Mouse (Mus musculus): ENCODE data around the gene Arhgdig. TPM values are rescaled to one million over a fixed set of nuclear protein-coding genes. Genes with fewer than 3 reads are reported as not detected.
"Not testable (repeated sequence)": the region's sequence is repeated elsewhere in the genome, so short reads cannot be mapped to it uniquely, and the experiment has no call there.

The Arhgdig gene
- polyA plus RNA-seq, 1 experiment from 2014 or later, result 6.9 TPM

DNA sequence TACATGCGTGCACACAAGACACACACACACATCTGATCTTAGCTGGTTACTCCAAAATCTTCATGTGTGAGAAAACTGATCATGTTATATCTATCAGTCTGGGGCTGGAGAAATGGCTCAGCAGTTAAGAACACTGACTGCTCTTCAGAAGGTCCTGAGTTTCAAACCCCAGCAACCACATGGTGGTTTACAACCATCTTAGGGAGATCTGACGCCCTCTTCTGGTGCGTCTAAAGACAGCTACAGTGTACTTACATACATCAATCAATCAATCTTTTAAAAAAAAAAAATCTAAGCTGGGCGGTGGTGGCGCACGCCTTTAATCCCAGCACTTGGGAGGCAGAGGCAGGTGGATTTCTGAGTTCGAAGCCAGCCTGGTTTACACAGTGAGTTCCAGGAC, 16.1 kb downstream of the Arhgdig start:
- not testable (repeated sequence) for ATAC-seq (ENCODE audit: insufficient number of reproducible peaks, insufficient read depth, low FRiP score, low read depth); H3K9me3 ChIP-seq (ENCODE audit: control insufficient read depth, low read length); H3K27me3 ChIP-seq (ENCODE audit: control insufficient read depth, insufficient read depth, low read length); H3K9ac ChIP-seq (ENCODE audit: low read length); H3K4me2 ChIP-seq (ENCODE audit: low read length); H3K4me3 ChIP-seq (ENCODE audit: control insufficient read depth in 1 of 2, insufficient read depth in 1 of 2, low read depth in 1 of 2, low read length in 2 of 2); H3K4me1 ChIP-seq (ENCODE audit: control insufficient read depth in 2 of 2, insufficient read depth in 2 of 2, low read length in 2 of 2); H3K27ac ChIP-seq (replicated peaks in 1 of 2; ENCODE audit: control insufficient read depth in 1 of 2, insufficient read depth in 1 of 2, low read depth in 2 of 2, low read length in 2 of 2)
- peaks cover 100% of the 10 kb centered on the region for H3K36me3 ChIP-seq (ENCODE audit: control insufficient read depth, insufficient read depth, low read length)
- WGBS, result 90% methylated on average over 7 of the region's 7 CpGs

- no peaks in the 10 kb centered on the region for H3K4me1 ChIP-seq (ENCODE audit: control insufficient read depth in 2 of 2, insufficient read depth in 2 of 2, low read length in 2 of 2)
- no peak overlapping the region for H3K9ac ChIP-seq (ENCODE audit: low read length)
- ATAC-seq (ENCODE audit: insufficient number of reproducible peaks, insufficient read depth, low FRiP score, low read depth), result no peak
- no peak overlapping the region for H3K4me2 ChIP-seq (ENCODE audit: low read length)
- peaks cover 99% of the 10 kb centered on the region for H3K36me3 ChIP-seq (ENCODE audit: control insufficient read depth, insufficient read depth, low read length)
- H3K4me3 ChIP-seq (ENCODE audit: control insufficient read depth in 1 of 2, insufficient read depth in 1 of 2, low read depth in 1 of 2, low read length in 2 of 2), result no peak overlapping the region
- no peaks in the 10 kb centered on the region for H3K9me3 ChIP-seq (ENCODE audit: control insufficient read depth, low read length)
- WGBS, result 90% methylated on average over 11 of the region's 11 CpGs
- H3K27ac ChIP-seq (replicated peaks in 1 of 2; ENCODE audit: control insufficient read depth in 1 of 2, insufficient read depth in 1 of 2, low read depth in 2 of 2, low read length in 2 of 2), result no peak overlapping the region
- H3K27me3 ChIP-seq (ENCODE audit: control insufficient read depth, insufficient read depth, low read length), result no peaks in the 10 kb centered on the region
Observed at GRCm38 (mm10) chr17:26188091-26188805, 19.3 kb downstream of the Arhgdig start.

DNA sequence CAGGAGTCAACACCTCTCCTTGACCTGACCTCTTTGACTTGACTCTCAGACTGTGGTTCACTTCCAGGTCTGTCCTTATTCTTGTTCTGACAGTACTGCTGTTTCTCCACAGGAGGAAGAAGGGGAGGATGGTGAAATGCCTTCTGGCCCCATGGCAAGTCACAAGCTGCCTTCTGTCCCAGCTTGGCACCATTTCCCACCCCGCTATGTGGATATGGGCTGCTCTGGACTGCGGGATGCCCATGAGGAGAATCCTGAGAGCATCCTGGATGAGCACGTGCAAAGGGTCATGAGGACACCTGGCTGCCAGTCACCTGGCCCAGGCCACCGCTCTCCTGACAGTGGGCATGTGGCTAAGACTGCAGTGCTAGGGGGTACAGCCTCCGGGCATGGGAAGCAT, 20.0 kb downstream of the Arhgdig start:
- no peak overlapping the region for H3K27ac ChIP-seq (replicated peaks in 1 of 2; ENCODE audit: control insufficient read depth in 1 of 2, insufficient read depth in 1 of 2, low read depth in 2 of 2, low read length in 2 of 2)
- H3K36me3 ChIP-seq (ENCODE audit: control insufficient read depth, insufficient read depth, low read length), result peaks cover 98% of the 10 kb centered on the region
- H3K9ac ChIP-seq (ENCODE audit: low read length), result no peak overlapping the region
- no peak for ATAC-seq (ENCODE audit: insufficient number of reproducible peaks, insufficient read depth, low FRiP score, low read depth)
- H3K27me3 ChIP-seq (ENCODE audit: control insufficient read depth, insufficient read depth, low read length), result no peaks in the 10 kb centered on the region
- 98% methylated on average over 5 of the region's 5 CpGs for WGBS
- no peak overlapping the region for H3K4me3 ChIP-seq (ENCODE audit: control insufficient read depth in 1 of 2, insufficient read depth in 1 of 2, low read depth in 1 of 2, low read length in 2 of 2)
- no peaks in the 10 kb centered on the region for H3K4me1 ChIP-seq (ENCODE audit: control insufficient read depth in 2 of 2, insufficient read depth in 2 of 2, low read length in 2 of 2)
- no peak overlapping the region for H3K4me2 ChIP-seq (ENCODE audit: low read length)
- no peaks in the 10 kb centered on the region for H3K9me3 ChIP-seq (ENCODE audit: control insufficient read depth, low read length)

DNA sequence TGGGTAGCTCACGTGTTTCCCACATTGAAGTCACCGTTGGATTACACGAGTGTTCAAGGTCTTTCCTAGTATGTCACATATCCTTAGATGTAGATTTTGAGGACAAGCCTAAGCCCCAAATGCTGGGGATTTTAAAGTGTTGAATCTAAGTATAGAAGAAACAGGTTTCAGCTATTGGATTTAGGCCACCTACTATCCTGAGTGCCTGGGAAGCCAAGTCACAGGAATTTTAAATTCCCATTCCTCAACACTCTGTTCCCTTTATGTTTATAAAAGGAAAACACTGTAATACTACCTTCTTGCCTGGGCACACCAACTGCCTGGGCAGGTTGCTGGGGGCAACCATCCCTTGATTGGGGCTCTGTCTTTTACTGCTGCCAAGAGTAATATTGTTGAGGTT, 26.4 kb downstream of the Arhgdig start:
- WGBS, result 93% methylated on average over 3 of the region's 3 CpGs
- Histone ChIP-seq H3K4me2 (ENCODE audit: low read length) (no peak overlapping the region), H3K9ac (ENCODE audit: low read length) (no peak overlapping the region), H3K4me1 (ENCODE audit: control insufficient read depth in 2 of 2, insufficient read depth in 2 of 2, low read length in 2 of 2) (no peaks in the 10 kb centered on the region), H3K27ac (replicated peaks in 1 of 2; ENCODE audit: control insufficient read depth in 1 of 2, insufficient read depth in 1 of 2, low read depth in 2 of 2, low read length in 2 of 2) (no peak overlapping the region), H3K9me3 (ENCODE audit: control insufficient read depth, low read length) (no peaks in the 10 kb centered on the region), H3K4me3 (ENCODE audit: control insufficient read depth in 1 of 2, insufficient read depth in 1 of 2, low read depth in 1 of 2, low read length in 2 of 2) (no peak overlapping the region), H3K27me3 (ENCODE audit: control insufficient read depth, insufficient read depth, low read length) (no peaks in the 10 kb centered on the region), H3K36me3 (ENCODE audit: control insufficient read depth, insufficient read depth, low read length) (peaks cover 60% of the 10 kb centered on the region)
- no peak for ATAC-seq (ENCODE audit: insufficient number of reproducible peaks, insufficient read depth, low FRiP score, low read depth)

DNA sequence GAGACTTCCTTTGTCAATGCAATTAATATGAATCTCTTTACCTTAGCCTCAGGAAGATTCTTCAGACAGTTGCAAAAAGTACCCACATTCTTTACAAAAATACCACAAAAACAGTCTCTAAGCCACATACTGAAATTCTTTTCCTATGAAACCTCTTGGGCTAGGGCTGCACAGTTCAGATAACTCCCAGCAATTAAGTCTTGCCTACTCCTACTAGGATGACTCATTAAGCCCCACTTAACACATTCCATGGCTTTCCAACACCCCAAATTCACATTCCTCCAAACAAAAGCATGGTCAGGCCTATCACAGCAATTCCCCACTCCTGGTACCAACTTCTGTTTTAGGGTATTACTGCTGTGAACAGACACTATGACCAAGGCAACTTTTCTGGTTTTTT, 29.0 kb downstream of the Arhgdig start:
- Histone ChIP-seq H3K4me3 (ENCODE audit: control insufficient read depth in 1 of 2, insufficient read depth in 1 of 2, low read depth in 1 of 2, low read length in 2 of 2) (no peak overlapping the region), H3K4me1 (ENCODE audit: control insufficient read depth in 2 of 2, insufficient read depth in 2 of 2, low read length in 2 of 2) (no peaks in the 10 kb centered on the region), H3K9ac (ENCODE audit: low read length) (no peak overlapping the region), H3K27me3 (ENCODE audit: control insufficient read depth, insufficient read depth, low read length) (no peaks in the 10 kb centered on the region), H3K36me3 (ENCODE audit: control insufficient read depth, insufficient read depth, low read length) (peaks cover 56% of the 10 kb centered on the region), H3K4me2 (ENCODE audit: low read length) (no peak overlapping the region), H3K27ac (replicated peaks in 1 of 2; ENCODE audit: control insufficient read depth in 1 of 2, insufficient read depth in 1 of 2, low read depth in 2 of 2, low read length in 2 of 2) (no peak overlapping the region), H3K9me3 (ENCODE audit: control insufficient read depth, low read length) (no peaks in the 10 kb centered on the region)
- ATAC-seq (ENCODE audit: insufficient number of reproducible peaks, insufficient read depth, low FRiP score, low read depth), result no peak

- not testable (repeated sequence) for H3K4me1 ChIP-seq (ENCODE audit: control insufficient read depth in 2 of 2, insufficient read depth in 2 of 2, low read length in 2 of 2); H3K9ac ChIP-seq (ENCODE audit: low read length); ATAC-seq (ENCODE audit: insufficient number of reproducible peaks, insufficient read depth, low FRiP score, low read depth); H3K4me3 ChIP-seq (ENCODE audit: control insufficient read depth in 1 of 2, insufficient read depth in 1 of 2, low read depth in 1 of 2, low read length in 2 of 2); H3K27ac ChIP-seq (replicated peaks in 1 of 2; ENCODE audit: control insufficient read depth in 1 of 2, insufficient read depth in 1 of 2, low read depth in 2 of 2, low read length in 2 of 2); H3K27me3 ChIP-seq (ENCODE audit: control insufficient read depth, insufficient read depth, low read length); H3K9me3 ChIP-seq (ENCODE audit: control insufficient read depth, low read length); H3K4me2 ChIP-seq (ENCODE audit: low read length)
- peaks cover 43% of the 10 kb centered on the region for H3K36me3 ChIP-seq (ENCODE audit: control insufficient read depth, insufficient read depth, low read length)
- WGBS, result 83% methylated on average over 2 of the region's 2 CpGs
Observed at GRCm38 (mm10) chr17:26175248-26175647, 32.3 kb downstream of the Arhgdig start.

- no peaks in the 10 kb centered on the region for H3K27me3 ChIP-seq (ENCODE audit: control insufficient read depth, insufficient read depth, low read length)
- no peaks in the 10 kb centered on the region for H3K9me3 ChIP-seq (ENCODE audit: control insufficient read depth, low read length)
- no peak overlapping the region for H3K4me2 ChIP-seq (ENCODE audit: low read length)
- H3K36me3 ChIP-seq (ENCODE audit: control insufficient read depth, insufficient read depth, low read length), result 0 out of 2 replicates have a peak, but pooled peaks cover under 1% of the 10 kb centered on the region
- no peak for ATAC-seq (ENCODE audit: insufficient number of reproducible peaks, insufficient read depth, low FRiP score, low read depth)
- no peak overlapping the region for H3K27ac ChIP-seq (replicated peaks in 1 of 2; ENCODE audit: control insufficient read depth in 1 of 2, insufficient read depth in 1 of 2, low read depth in 2 of 2, low read length in 2 of 2)
- no peak overlapping the region for H3K4me3 ChIP-seq (ENCODE audit: control insufficient read depth in 1 of 2, insufficient read depth in 1 of 2, low read depth in 1 of 2, low read length in 2 of 2)
- H3K9ac ChIP-seq (ENCODE audit: low read length), result no peak overlapping the region
- peaks cover 0 to 2% of the 10 kb centered on the region in 2 experiments; a peak in 2 of 4 replicates for H3K4me1 ChIP-seq (ENCODE audit: control insufficient read depth in 2 of 2, insufficient read depth in 2 of 2, low read length in 2 of 2)
- 88% methylated on average over 2 of the region's 2 CpGs for WGBS
Observed at GRCm38 (mm10) chr17:26168039-26168438, 39.5 kb downstream of the Arhgdig start.

DNA sequence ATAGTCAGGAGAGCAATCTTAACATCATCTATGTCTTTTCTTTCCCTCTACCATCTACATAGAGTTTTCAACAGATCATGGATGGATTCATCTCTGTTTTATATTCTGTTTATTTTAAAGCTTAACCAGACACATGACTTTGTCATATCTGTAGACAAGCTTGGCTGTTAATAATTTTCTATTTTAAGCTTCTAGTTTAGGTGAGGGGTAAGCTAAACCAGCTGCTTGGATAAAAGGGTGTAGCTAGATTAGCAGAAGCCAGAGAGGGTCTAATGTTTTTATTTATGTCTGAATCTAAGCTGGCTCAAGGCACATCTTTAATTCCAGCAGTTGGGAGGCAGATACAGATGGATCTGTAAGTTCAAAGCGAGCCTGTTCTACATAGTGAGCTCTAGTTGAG, 44.9 kb downstream of the Arhgdig start:
- H3K27ac ChIP-seq (replicated peaks in 1 of 2; ENCODE audit: control insufficient read depth in 1 of 2, insufficient read depth in 1 of 2, low read depth in 2 of 2, low read length in 2 of 2), result no peak overlapping the region; a peak in 1 of 4 replicates
- no peak overlapping the region for H3K4me3 ChIP-seq (ENCODE audit: control insufficient read depth in 1 of 2, insufficient read depth in 1 of 2, low read depth in 1 of 2, low read length in 2 of 2)
- no peak overlapping the region for H3K9ac ChIP-seq (ENCODE audit: low read length)
- H3K4me2 ChIP-seq (ENCODE audit: low read length), result 0 out of 2 replicates have a peak overlapping the region, but pooled peaks have one; percentile 0
- H3K9me3 ChIP-seq (ENCODE audit: control insufficient read depth, low read length), result no peaks in the 10 kb centered on the region
- peaks cover 0 to 11% of the 10 kb centered on the region in 2 experiments; a peak in 2 of 4 replicates for H3K4me1 ChIP-seq (ENCODE audit: control insufficient read depth in 2 of 2, insufficient read depth in 2 of 2, low read length in 2 of 2)
- no peak for ATAC-seq (ENCODE audit: insufficient number of reproducible peaks, insufficient read depth, low FRiP score, low read depth)
- WGBS, result 83% methylated on average over 1 of the region's 1 CpGs
- H3K27me3 ChIP-seq (ENCODE audit: control insufficient read depth, insufficient read depth, low read length), result no peaks in the 10 kb centered on the region
- H3K36me3 ChIP-seq (ENCODE audit: control insufficient read depth, insufficient read depth, low read length), result no peaks in the 10 kb centered on the region

Measured in heart, embryonic 14.5 days (tissue).